Mouse (Mus musculus) forebrain, embryonic 10.5 days (tissue): ENCODE data around the gene 1700001C19Rik. TPM values are rescaled to one million over a fixed set of nuclear protein-coding genes. Genes with fewer than 3 reads are reported as not detected.

Source experiments
- DNase-seq: peaks from one replicate; pipeline ENCODE4 v3.0.0-alpha.2; 2017; ENCODE audit warnings: low spot score; ENCODE audit errors: extremely low spot score
- H3K27ac ChIP-seq: fragments of 300-500 bp; sonication (generic); 2 replicates; pipeline ENCODE4 v1.5.1; 2016; ENCODE audit warnings: mild to moderate bottlenecking
- H3K27me3 ChIP-seq: fragments of 300-500 bp; sonication (generic); 2 replicates; pipeline ENCODE4 v1.6.1; 2016; ENCODE audit warnings: mild to moderate bottlenecking; ENCODE audit not compliant: poor library complexity, severe bottlenecking
- H3K36me3 ChIP-seq: fragments of 300-500 bp; sonication (generic); replicated peaks from 2 replicates; pipeline ENCODE4 v1.6.1; 2016; ENCODE audit warnings: mild to moderate bottlenecking, moderate library complexity
- H3K4me1 ChIP-seq: fragments of 300-500 bp; sonication (generic); 2 replicates; pipeline ENCODE4 v1.6.1; 2016
- H3K4me3 ChIP-seq: fragments of 300-500 bp; sonication (generic); 2 replicates; pipeline ENCODE4 v1.5.1; 2016; ENCODE audit warnings: mild to moderate bottlenecking, moderate library complexity
- H3K9me3 ChIP-seq: fragments of 300-500 bp; sonication (generic); 2 replicates; pipeline ENCODE4 v1.6.1; 2016; ENCODE audit warnings: mild to moderate bottlenecking, moderate library complexity
- WGBS: fragments of 180-500 bp; shearing (Covaris S2); methylation state at CpG from one replicate; pipeline ENCODE4 v1.1.7; 2016; 5-methylcytosine and 5-hydroxymethylcytosine counted together
- polyA plus RNA-seq: library from polyadenylated mRNA; unstranded; fragments of >200 nt; fragmentation: Nextera tagmentation; extraction: Ambion mirVana; gene quantifications from 2 replicates; pipeline ENCODE4 v1.2.1, GENCODE M21; 2016

1700001C19Rik gene
- polyA plus RNA-seq, 1 experiment from 2014 or later: not detected

DNA sequence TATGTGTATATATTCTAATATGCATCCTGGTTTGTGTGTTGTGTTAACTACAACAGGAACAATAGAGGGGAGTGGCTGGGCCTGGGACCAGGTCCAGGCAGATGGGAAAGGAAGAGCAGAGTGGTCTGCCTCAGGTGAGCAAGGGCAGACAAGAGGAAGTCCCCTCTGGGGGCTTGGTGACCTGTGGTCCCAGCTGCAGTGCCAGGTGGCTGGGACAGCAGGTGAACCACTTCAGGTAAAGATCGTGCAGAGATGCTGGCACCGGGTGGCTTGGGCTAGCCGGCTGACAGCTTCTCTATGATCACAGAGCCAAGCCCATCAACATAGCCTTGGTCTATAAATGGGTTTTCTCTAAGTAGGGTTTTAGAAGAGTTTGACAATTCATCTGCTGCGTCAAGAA is 32.9 kb upstream of the 1700001C19Rik start:
- Histone ChIP-seq H3K27ac (no peak overlapping the region), H3K27me3 (peaks cover 84% of the 10 kb centered on the region), H3K4me3 (no peak overlapping the region), H3K9me3 (no peaks in the 10 kb centered on the region), H3K4me1 (peaks cover 30% of the 10 kb centered on the region), H3K36me3 (no peaks in the 10 kb centered on the region)
- no peak for DNase-seq
- 92% methylated on average over 4 of the region's 4 CpGs for WGBS

DNA sequence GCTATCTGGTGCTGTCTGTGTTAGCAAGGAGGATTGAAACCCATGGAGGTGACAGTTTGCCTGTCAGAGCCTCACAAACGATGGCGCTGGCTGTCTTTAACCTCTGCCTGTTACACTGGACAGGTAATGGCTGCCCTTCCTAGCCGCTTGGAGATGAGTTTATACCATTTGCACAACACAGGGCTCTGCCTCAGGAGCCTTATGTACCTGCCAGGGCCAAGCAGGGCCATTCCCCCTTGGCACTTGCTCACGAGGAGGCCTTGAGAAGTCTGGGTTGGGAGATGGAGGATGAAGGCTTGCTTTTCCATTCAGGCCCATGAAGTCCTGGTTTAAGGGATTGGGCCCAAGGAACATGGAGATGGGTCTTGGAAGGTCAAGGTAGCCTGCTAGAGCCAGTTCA is 32.5 kb upstream of the 1700001C19Rik start:
- no peak for DNase-seq
- H3K27ac ChIP-seq: no peak overlapping the region
- H3K4me3 ChIP-seq: no peak overlapping the region
- peaks cover 89% of the 10 kb centered on the region for H3K27me3 ChIP-seq
- 87% methylated on average over 4 of the region's 4 CpGs for WGBS
- H3K4me1 ChIP-seq: peaks cover 34% of the 10 kb centered on the region
- H3K36me3 ChIP-seq: no peaks in the 10 kb centered on the region
- no peaks in the 10 kb centered on the region for H3K9me3 ChIP-seq

DNA sequence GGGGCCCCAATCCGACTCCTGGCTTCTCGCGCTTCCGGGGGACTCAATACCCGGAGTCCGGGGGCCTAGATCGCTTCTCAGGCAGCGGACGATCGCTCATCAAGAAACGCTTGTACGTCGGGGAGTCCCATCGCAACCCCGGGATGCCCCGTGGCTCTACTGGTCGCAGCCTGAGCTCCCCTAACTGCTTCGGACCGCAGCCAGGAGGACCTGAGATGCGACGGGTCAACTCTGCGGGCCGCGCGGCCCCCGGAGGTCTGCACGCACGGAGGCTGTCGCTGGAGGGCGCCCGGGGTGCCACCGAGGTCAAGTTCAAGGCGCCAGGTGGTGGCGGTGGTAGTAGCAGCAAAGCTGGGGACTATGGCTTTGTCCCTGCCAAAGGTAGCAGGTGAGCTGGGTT is 31.3 kb upstream of the 1700001C19Rik start:
- H3K27me3 ChIP-seq: peaks cover 96% of the 10 kb centered on the region
- H3K27ac ChIP-seq: 0 out of 2 replicates have a peak overlapping the region, but pooled peaks have one; percentile 32

DNA sequence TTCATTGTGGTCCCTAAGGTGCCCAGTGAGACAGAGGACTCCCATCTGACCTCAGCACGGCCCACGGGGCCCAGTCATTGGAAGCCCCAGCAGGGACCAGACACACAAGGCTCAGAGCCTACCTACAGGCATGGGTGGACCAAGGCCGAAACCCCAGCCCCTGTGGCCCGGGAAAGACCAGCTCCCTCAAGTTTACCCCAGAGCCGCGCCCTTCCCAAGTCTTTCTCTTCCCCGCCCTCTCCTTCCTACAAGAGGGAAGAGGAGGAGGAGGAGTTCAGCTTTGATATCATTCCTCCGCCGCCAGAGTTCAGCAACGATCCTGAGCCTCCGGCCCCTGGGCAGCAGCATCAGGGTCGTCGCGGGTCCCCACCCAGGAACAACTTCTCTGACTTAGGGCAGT is 30.9 kb upstream of the 1700001C19Rik start:
- 16% methylated on average over 14 of the region's 14 CpGs for WGBS
- H3K36me3 ChIP-seq: no peaks in the 10 kb centered on the region
- H3K27me3 ChIP-seq: peaks cover 93% of the 10 kb centered on the region
- H3K4me1 ChIP-seq: peaks cover 46% of the 10 kb centered on the region
- 0 out of 2 replicates have a peak overlapping the region, but pooled peaks have one; percentile 32 for H3K27ac ChIP-seq
- DNase-seq: no peak
- no peaks in the 10 kb centered on the region for H3K9me3 ChIP-seq
- peak overlapping the region; percentile 43 for H3K4me3 ChIP-seq

More for the DNA sequence above, 31.3 kb upstream of the 1700001C19Rik start:
- Histone ChIP-seq H3K4me3 (peak overlapping the region; percentile 43), H3K9me3 (no peaks in the 10 kb centered on the region), H3K4me1 (peaks cover 46% of the 10 kb centered on the region), H3K36me3 (no peaks in the 10 kb centered on the region)
- 6% methylated on average over 34 of the region's 34 CpGs for WGBS
- no peak for DNase-seq

DNA sequence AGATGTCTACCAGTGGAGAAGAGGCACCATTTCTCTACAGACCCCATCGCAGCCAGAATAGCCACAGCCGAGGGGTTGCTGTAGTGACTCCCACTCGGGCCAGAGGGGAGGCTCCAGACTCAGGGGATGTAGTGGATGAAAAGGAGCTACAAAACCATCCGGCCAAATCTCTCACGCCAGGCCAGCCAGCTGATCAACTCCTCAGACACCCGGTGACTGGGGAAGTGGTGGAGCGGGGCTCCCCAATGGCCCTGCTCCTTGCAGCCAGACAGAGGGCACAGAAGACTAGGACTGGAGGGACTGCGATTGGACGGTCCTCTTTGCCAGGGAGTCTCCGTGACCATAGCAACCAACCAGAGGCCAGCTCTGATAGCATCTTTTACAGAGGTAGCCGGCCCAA is 30.5 kb upstream of the 1700001C19Rik start:
- peaks cover 48% of the 10 kb centered on the region for H3K4me1 ChIP-seq
- H3K9me3 ChIP-seq: no peaks in the 10 kb centered on the region
- H3K27ac ChIP-seq: no peak overlapping the region
- H3K4me3 ChIP-seq: peak overlapping the region; percentile 43; the same call in 1 of the 2 replicates
- H3K36me3 ChIP-seq: no peaks in the 10 kb centered on the region
- DNase-seq: no peak
- peaks cover 93% of the 10 kb centered on the region for H3K27me3 ChIP-seq
- WGBS: 61% methylated on average over 11 of the region's 11 CpGs

DNA sequence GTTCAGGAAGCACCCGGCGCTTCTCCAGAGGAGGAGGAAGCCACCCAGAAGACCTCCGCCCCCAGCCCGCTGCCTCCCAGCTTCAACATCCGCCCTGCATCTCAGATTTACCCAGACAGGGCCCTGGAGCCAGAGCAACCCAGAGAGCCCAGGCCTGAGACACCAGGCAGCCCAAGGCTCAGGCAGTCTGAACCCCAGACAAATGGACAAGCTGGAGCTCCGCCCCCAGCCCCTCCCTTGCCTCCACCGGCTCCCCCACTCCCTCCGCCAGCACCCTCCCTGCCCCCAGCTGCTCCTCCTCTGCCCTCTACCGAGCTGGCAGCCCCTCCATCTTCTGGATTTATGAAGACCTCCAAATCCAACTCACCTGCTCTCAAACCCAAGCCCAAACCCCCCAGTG is 29.1 kb upstream of the 1700001C19Rik start:
- Histone ChIP-seq H3K9me3 (no peaks in the 10 kb centered on the region), H3K27ac (no peak overlapping the region), H3K27me3 (peaks cover 97% of the 10 kb centered on the region), H3K4me1 (peaks cover 53% of the 10 kb centered on the region), H3K36me3 (no peaks in the 10 kb centered on the region), H3K4me3 (no peak overlapping the region)
- WGBS: 39% methylated on average over 9 of the region's 9 CpGs
- no peak for DNase-seq

DNA sequence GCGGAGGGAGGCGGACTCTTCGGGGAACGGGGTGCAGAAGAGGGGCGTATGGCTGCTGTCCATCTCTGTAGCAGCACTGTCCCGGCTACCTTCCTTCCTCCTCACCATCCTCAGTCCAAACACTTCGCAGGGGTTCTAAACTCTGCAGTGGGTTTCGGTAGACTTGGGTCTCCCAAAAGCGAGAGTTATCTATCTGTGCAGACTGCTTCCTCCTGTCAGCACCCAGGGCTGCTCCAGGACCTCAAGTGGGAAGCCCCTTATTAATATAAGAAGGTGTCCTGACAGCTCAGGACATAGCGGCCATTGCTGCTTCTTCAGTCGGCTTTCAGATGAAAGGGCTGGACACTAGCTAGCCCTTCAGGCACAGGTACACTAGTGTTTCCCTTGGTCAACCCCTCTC is 27.8 kb upstream of the 1700001C19Rik start:
- DNase-seq: no peak
- no peaks in the 10 kb centered on the region for H3K36me3 ChIP-seq
- no peak overlapping the region for H3K27ac ChIP-seq
- peaks cover 97% of the 10 kb centered on the region for H3K27me3 ChIP-seq
- H3K9me3 ChIP-seq: no peaks in the 10 kb centered on the region
- WGBS: 83% methylated on average over 11 of the region's 11 CpGs
- peaks cover 53% of the 10 kb centered on the region for H3K4me1 ChIP-seq
- H3K4me3 ChIP-seq: no peak overlapping the region

DNA sequence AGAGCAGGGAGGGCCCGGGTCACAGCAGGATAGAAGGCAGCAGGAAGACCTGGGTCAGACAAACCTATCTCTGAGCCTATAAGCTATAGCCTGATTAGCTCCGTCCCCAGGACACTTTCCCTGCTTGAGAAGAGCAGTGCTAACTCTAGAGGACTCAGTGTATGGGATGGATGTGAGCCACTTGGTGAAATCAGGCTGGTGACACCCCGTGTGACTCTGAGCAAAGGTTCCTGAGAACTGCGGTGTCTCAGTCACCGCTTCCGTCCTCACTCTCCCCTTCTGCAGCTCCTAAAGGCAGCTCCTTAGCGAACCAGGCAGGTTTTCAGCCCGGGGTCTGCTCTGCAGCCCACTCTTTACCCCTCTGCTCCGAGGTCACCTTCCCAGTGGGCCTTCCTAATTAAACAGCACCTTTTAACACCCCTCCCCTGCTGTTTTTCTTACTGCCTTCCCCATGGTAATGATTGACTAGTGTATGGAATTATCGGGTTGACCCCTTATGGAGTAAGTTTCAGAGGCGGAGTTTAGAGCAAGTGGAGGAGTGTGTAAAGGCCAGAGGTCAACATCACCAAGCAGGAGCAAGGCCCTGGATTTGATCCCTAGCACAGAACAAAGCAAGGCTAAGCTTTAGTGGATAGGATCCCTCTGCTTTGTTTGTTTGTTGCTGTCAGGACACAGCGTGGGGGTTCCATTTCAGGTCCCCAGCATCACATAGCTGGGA is 27.2 kb upstream of the 1700001C19Rik start:
- H3K27ac ChIP-seq: no peak overlapping the region
- DNase-seq: no peak
- no peaks in the 10 kb centered on the region for H3K9me3 ChIP-seq
- no peaks in the 10 kb centered on the region for H3K36me3 ChIP-seq
- H3K27me3 ChIP-seq: peaks cover 97% of the 10 kb centered on the region
- H3K4me3 ChIP-seq: no peak overlapping the region
- peaks cover 53% of the 10 kb centered on the region for H3K4me1 ChIP-seq
- WGBS: 48% methylated on average over 12 of the region's 12 CpGs

DNA sequence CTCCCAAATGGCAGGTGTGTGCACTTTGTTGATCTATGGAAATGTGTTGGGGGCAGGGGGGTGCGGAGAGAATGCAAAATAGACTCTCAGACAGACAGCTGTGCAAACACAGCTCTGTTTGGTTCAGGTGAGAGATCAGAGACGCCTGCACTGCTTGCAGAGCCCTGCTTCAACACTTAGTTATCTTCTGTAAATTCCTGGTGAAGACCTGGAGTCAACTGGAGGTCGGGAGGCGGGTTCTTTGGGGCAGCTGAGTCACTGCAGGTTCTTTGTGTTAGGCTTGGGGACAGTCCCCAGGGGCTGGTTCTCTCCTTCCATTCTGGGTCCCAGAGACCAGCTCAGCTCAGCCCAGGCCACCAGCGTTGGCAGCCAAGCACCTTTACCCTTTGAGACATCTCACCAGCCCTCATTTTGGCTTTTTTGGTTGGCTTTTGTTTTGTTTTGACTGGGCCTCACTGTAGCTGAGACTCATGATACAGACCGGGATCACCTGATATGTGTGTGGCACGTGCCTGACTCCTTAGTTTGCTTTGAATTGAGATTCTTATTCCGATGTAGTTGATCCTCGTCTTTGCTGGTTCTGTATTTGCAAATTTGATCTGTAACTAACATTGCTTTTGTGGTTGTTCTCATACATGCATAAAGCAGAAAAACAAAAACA is 25.7 kb upstream of the 1700001C19Rik start:
- H3K27me3 ChIP-seq: peaks cover 82% of the 10 kb centered on the region
- DNase-seq: no peak
- H3K4me3 ChIP-seq: no peak overlapping the region
- 55% methylated on average over 9 of the region's 9 CpGs for WGBS
- no peak overlapping the region for H3K27ac ChIP-seq
- H3K4me1 ChIP-seq: peaks cover 44% of the 10 kb centered on the region
- H3K9me3 ChIP-seq: no peaks in the 10 kb centered on the region
- H3K36me3 ChIP-seq: no peaks in the 10 kb centered on the region

DNA sequence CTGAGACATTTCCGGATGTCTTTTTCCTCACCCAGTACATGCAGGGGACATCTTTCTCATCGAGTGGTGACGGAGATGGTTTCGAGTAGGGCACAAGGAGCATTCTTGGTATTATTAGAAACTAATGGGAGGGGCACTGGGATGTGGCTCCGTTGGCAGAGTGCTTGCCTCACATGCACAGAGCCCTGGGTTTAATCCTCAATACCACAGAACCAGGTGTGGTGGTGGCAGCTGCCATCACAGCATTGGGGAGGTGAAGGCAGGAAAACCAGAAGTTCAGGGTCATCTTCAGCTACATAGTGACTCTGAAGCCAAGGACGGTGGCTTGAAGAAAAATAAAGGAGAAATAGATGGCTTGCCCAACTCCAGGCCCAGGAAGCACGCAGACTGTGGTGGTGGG is 25.0 kb upstream of the 1700001C19Rik start:
- Histone ChIP-seq H3K4me1 (peaks cover 42% of the 10 kb centered on the region), H3K27ac (no peak overlapping the region), H3K4me3 (no peak overlapping the region), H3K27me3 (peaks cover 76% of the 10 kb centered on the region), H3K9me3 (no peaks in the 10 kb centered on the region), H3K36me3 (no peaks in the 10 kb centered on the region)
- WGBS: 88% methylated on average over 7 of the region's 7 CpGs
- DNase-seq: no peak

DNA sequence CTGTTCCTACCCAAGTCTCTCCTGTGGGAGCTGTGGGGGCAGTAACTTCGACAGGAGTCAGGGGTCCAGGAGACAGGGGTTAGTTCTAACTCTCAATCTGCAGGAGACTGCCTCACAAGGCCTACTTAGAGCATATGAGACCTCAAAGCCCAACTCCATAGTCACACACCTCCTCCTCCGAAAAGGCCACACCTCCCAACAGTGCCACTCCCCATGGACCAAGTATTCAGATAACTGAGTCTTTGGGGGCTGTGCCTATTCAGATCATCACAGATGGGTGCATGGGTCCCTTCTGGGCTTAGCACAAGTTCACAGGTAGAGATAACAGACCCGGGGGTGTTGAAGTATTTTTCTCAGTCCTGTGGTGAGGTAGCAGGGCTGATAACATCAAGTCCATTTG is 24.5 kb upstream of the 1700001C19Rik start:
- WGBS: 81% methylated on average over 3 of the region's 3 CpGs

DNA sequence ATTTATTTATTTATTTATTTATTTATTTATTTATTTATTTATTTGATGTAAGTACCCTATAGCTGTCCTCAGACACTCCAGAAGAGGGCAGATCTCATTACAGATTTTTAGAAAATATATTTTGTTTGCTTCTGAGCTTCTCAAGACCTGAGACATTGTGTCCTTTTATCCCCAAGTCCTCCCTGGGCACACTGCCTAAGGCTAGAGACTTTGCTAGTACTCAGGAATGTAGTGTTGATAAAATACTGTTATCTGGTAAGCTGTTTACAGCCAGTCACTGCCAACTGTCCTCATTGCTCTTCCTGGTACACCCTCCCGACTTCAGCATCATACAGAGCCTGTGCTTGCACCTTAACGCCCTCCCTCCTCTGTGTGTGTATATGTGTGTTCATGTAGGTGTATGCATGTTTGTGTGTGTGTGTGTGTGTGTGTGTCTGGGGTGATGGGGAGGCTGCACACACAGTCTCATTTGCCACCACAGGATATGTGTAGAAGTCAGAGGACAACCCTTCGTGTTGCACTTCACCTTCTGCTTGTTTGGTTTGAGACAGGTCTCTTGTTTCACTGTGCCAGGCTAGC is 22.3 kb upstream of the 1700001C19Rik start:
- H3K27ac ChIP-seq: no peak overlapping the region
- H3K27me3 ChIP-seq: peaks cover 48% of the 10 kb centered on the region
- peaks cover 22% of the 10 kb centered on the region for H3K4me1 ChIP-seq
- no peaks in the 10 kb centered on the region for H3K9me3 ChIP-seq
- H3K4me3 ChIP-seq: no peak overlapping the region
- 81% methylated on average over 3 of the region's 3 CpGs for WGBS
- DNase-seq: no peak
- no peaks in the 10 kb centered on the region for H3K36me3 ChIP-seq

More for the DNA sequence above, 24.5 kb upstream of the 1700001C19Rik start:
- peaks cover 70% of the 10 kb centered on the region for H3K27me3 ChIP-seq
- H3K4me1 ChIP-seq: peaks cover 41% of the 10 kb centered on the region
- H3K9me3 ChIP-seq: no peaks in the 10 kb centered on the region
- no peak overlapping the region for H3K27ac ChIP-seq
- no peaks in the 10 kb centered on the region for H3K36me3 ChIP-seq
- no peak overlapping the region for H3K4me3 ChIP-seq
- DNase-seq: no peak

DNA sequence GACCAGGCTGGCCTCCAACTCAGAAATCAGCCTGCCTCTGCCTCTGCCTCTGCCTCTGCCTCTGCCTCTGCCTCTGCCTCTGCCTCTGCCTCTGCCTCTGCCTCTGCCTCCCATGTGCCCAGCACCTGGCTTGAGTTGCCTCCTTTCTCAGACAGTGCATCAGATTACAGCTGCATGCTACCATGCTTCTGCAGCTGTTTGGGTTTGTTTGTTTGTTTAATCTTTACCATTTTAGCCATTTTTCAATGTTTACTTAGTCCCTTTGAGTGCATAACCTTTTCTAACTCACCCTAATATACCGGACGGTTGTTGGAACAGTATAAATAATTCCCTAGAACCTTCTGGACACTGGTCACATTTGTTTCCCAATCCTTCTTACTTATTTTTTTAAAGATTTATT is 21.8 kb upstream of the 1700001C19Rik start:
- Histone ChIP-seq H3K4me3 (no peak overlapping the region), H3K27ac (no peak overlapping the region), H3K4me1 (peaks cover 17% of the 10 kb centered on the region), H3K9me3 (no peaks in the 10 kb centered on the region), H3K27me3 (peaks cover 43% of the 10 kb centered on the region), H3K36me3 (no peaks in the 10 kb centered on the region)
- WGBS: 88% methylated on average over 2 of the region's 2 CpGs
- DNase-seq: no peak
